Mouse (Mus musculus): ENCODE measurements at regions not wholly inside any gene's neighbourhood (a gene's known extent, or its start where the extent isn't known, plus 50 kb on each side); places are given as distances from the start of the nearest gene placed in this dataset.

- 75% methylated on average over 5 of the region's 5 CpGs for WGBS
- no peaks in the 10 kb centered on the region for H3K4me1 ChIP-seq (ENCODE audit: control insufficient read depth, insufficient read depth, low read length)
- no peaks in the 10 kb centered on the region for H3K9me3 ChIP-seq (ENCODE audit: control insufficient read depth, low read length)
- no peak overlapping the region for H3K9ac ChIP-seq (replicated peaks; ENCODE audit: low read length)
- no peak overlapping the region for H3K4me2 ChIP-seq (ENCODE audit: low read length)
- ATAC-seq (ENCODE audit: low FRiP score, low TSS enrichment) (no peak), DNase-seq (no peak)
- H3K27ac ChIP-seq (replicated peaks; ENCODE audit: low read depth, low read length), result no peak overlapping the region
- H3K27me3 ChIP-seq (ENCODE audit: control insufficient read depth, insufficient read depth, low read length), result no peaks in the 10 kb centered on the region
- H3K36me3 ChIP-seq (ENCODE audit: control insufficient read depth, insufficient read depth, low read length), result no peaks in the 10 kb centered on the region
- H3K4me3 ChIP-seq (replicated peaks; ENCODE audit: low read depth, low read length), result no peak overlapping the region
Observed at GRCm38 (mm10) chr13:90823877-90824276, 81.3 kb downstream of the Atp6ap1l start.

DNA sequence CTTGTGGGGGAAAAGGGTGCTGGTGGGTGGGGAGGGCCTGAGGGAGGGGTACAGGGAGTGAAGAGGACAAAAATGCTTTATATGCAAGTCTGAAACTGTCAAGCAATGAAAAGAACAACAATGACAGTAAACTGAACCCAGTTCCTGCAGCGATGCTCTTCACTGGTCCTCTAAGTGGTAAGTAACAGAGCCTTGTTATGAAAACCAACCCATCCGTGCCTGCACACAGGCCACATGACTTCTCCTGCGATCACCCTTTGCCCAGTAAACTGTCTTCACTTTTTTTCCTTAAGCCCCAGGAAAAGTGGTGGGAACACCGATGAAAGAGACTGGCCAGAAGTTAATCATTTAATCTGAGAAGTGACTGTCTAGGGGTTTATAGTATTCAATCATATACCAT is 83.3 kb downstream of the Atp6ap1l start:
- no peak for DNase-seq
- no peaks in the 10 kb centered on the region for H3K36me3 ChIP-seq (ENCODE audit: control insufficient read depth, insufficient read depth, low read length)
- 83% methylated on average over 4 of the region's 4 CpGs for WGBS
- no peaks in the 10 kb centered on the region for H3K9me3 ChIP-seq (ENCODE audit: control insufficient read depth, low read length)
- no peak overlapping the region for H3K9ac ChIP-seq (replicated peaks; ENCODE audit: low read length)
- H3K4me2 ChIP-seq (ENCODE audit: low read length), result no peak overlapping the region
- no peak for ATAC-seq (ENCODE audit: low FRiP score, low TSS enrichment)
- no peak overlapping the region for H3K4me3 ChIP-seq (replicated peaks; ENCODE audit: low read depth, low read length)
- no peaks in the 10 kb centered on the region for H3K27me3 ChIP-seq (ENCODE audit: control insufficient read depth, insufficient read depth, low read length)
- no peaks in the 10 kb centered on the region for H3K4me1 ChIP-seq (ENCODE audit: control insufficient read depth, insufficient read depth, low read length)
- no peak overlapping the region for H3K27ac ChIP-seq (replicated peaks; ENCODE audit: low read depth, low read length)

GRCm38 (mm10) chr13:90820453-90820852 is 84.7 kb downstream of the Atp6ap1l start:
- no peak overlapping the region for H3K4me3 ChIP-seq (replicated peaks; ENCODE audit: low read depth, low read length)
- no peak overlapping the region for H3K4me2 ChIP-seq (ENCODE audit: low read length)
- ATAC-seq (ENCODE audit: low FRiP score, low TSS enrichment) (no peak), DNase-seq (no peak)
- no peak overlapping the region for H3K9ac ChIP-seq (replicated peaks; ENCODE audit: low read length)
- 30% methylated on average over 3 of the region's 3 CpGs for WGBS
- no peaks in the 10 kb centered on the region for H3K36me3 ChIP-seq (ENCODE audit: control insufficient read depth, insufficient read depth, low read length)
- no peaks in the 10 kb centered on the region for H3K27me3 ChIP-seq (ENCODE audit: control insufficient read depth, insufficient read depth, low read length)
- no peaks in the 10 kb centered on the region for H3K4me1 ChIP-seq (ENCODE audit: control insufficient read depth, insufficient read depth, low read length)
- H3K27ac ChIP-seq (replicated peaks; ENCODE audit: low read depth, low read length), result no peak overlapping the region
- H3K9me3 ChIP-seq (ENCODE audit: control insufficient read depth, low read length), result no peaks in the 10 kb centered on the region

- no peaks in the 10 kb centered on the region for H3K36me3 ChIP-seq (ENCODE audit: control insufficient read depth, insufficient read depth, low read length)
- no peaks in the 10 kb centered on the region for H3K4me1 ChIP-seq (ENCODE audit: control insufficient read depth, insufficient read depth, low read length)
- 46% methylated on average over 7 of the region's 7 CpGs for WGBS
- H3K27me3 ChIP-seq (ENCODE audit: control insufficient read depth, insufficient read depth, low read length), result no peaks in the 10 kb centered on the region
- no peak overlapping the region for H3K4me3 ChIP-seq (replicated peaks; ENCODE audit: low read depth, low read length)
- H3K4me2 ChIP-seq (ENCODE audit: low read length), result no peak overlapping the region
- no peak for ATAC-seq (ENCODE audit: low FRiP score, low TSS enrichment)
- H3K9ac ChIP-seq (replicated peaks; ENCODE audit: low read length), result no peak overlapping the region
- no peaks in the 10 kb centered on the region for H3K9me3 ChIP-seq (ENCODE audit: control insufficient read depth, low read length)
- H3K27ac ChIP-seq (replicated peaks; ENCODE audit: low read depth, low read length), result no peak overlapping the region
- DNase-seq, result peak; percentile 20
Observed at GRCm38 (mm10) chr13:90819934-90820333, 85.2 kb downstream of the Atp6ap1l start.

- WGBS, result 89% methylated on average over 4 of the region's 4 CpGs
- H3K27me3 ChIP-seq (ENCODE audit: control insufficient read depth, insufficient read depth, low read length), result no peaks in the 10 kb centered on the region
- H3K9ac ChIP-seq (replicated peaks; ENCODE audit: low read length), result no peak overlapping the region
- no peak overlapping the region for H3K4me3 ChIP-seq (replicated peaks; ENCODE audit: low read depth, low read length)
- H3K27ac ChIP-seq (replicated peaks; ENCODE audit: low read depth, low read length), result no peak overlapping the region
- ATAC-seq (ENCODE audit: low FRiP score, low TSS enrichment), result no peak
- DNase-seq, result no peak
- H3K4me2 ChIP-seq (ENCODE audit: low read length), result no peak overlapping the region
- H3K36me3 ChIP-seq (ENCODE audit: control insufficient read depth, insufficient read depth, low read length), result no peaks in the 10 kb centered on the region
- H3K9me3 ChIP-seq (ENCODE audit: control insufficient read depth, low read length), result no peaks in the 10 kb centered on the region
- no peaks in the 10 kb centered on the region for H3K4me1 ChIP-seq (ENCODE audit: control insufficient read depth, insufficient read depth, low read length)
Observed at GRCm38 (mm10) chr13:90814174-90814865, 90.8 kb downstream of the Atp6ap1l start.

GRCm38 (mm10) chr13:90810011-90810410 is 95.1 kb downstream of the Atp6ap1l start:
- Histone ChIP-seq H3K4me2 (ENCODE audit: low read length) (no peak overlapping the region), H3K27me3 (ENCODE audit: control insufficient read depth, insufficient read depth, low read length) (no peaks in the 10 kb centered on the region), H3K27ac (replicated peaks; ENCODE audit: low read depth, low read length) (no peak overlapping the region), H3K9me3 (ENCODE audit: control insufficient read depth, low read length) (no peaks in the 10 kb centered on the region; the same call in 1 of the 2 replicates), H3K4me1 (ENCODE audit: control insufficient read depth, insufficient read depth, low read length) (no peaks in the 10 kb centered on the region), H3K36me3 (ENCODE audit: control insufficient read depth, insufficient read depth, low read length) (no peaks in the 10 kb centered on the region), H3K4me3 (replicated peaks; ENCODE audit: low read depth, low read length) (no peak overlapping the region), H3K9ac (replicated peaks; ENCODE audit: low read length) (no peak overlapping the region)
- DNase-seq (no peak), ATAC-seq (ENCODE audit: low FRiP score, low TSS enrichment) (no peak)
- 64% methylated on average over 6 of the region's 6 CpGs for WGBS

DNA sequence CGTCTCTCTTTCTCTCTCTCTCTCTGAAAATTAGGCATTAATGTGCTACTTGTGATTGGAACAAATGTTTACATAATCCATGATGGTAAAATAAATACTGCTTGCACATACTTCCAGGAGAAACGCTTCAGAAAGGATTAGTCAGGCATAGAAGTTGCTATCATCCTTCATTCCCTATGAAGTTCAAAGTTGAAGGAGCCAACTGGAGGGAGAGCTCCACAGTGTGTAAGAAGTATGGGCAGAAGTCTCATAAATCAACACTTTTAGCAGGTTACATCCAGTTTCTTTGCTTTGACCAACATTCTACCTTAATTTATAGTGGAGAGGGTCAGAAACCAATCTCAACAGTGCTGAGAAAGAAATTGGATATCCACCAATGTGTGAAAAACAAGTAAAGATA is 105.5 kb downstream of the Atp6ap1l start:
- Histone ChIP-seq H3K27me3 (ENCODE audit: control insufficient read depth, insufficient read depth, low read length) (no peaks in the 10 kb centered on the region), H3K4me2 (ENCODE audit: low read length) (no peak overlapping the region), H3K27ac (replicated peaks; ENCODE audit: low read depth, low read length) (no peak overlapping the region), H3K9ac (replicated peaks; ENCODE audit: low read length) (no peak overlapping the region), H3K4me3 (replicated peaks; ENCODE audit: low read depth, low read length) (no peak overlapping the region), H3K36me3 (ENCODE audit: control insufficient read depth, insufficient read depth, low read length) (no peaks in the 10 kb centered on the region), H3K4me1 (ENCODE audit: control insufficient read depth, insufficient read depth, low read length) (no peaks in the 10 kb centered on the region), H3K9me3 (ENCODE audit: control insufficient read depth, low read length) (no peaks in the 10 kb centered on the region)
- DNase-seq (no peak), ATAC-seq (ENCODE audit: low FRiP score, low TSS enrichment) (no peak)
- 76% methylated on average over 2 of the region's 2 CpGs for WGBS

DNA sequence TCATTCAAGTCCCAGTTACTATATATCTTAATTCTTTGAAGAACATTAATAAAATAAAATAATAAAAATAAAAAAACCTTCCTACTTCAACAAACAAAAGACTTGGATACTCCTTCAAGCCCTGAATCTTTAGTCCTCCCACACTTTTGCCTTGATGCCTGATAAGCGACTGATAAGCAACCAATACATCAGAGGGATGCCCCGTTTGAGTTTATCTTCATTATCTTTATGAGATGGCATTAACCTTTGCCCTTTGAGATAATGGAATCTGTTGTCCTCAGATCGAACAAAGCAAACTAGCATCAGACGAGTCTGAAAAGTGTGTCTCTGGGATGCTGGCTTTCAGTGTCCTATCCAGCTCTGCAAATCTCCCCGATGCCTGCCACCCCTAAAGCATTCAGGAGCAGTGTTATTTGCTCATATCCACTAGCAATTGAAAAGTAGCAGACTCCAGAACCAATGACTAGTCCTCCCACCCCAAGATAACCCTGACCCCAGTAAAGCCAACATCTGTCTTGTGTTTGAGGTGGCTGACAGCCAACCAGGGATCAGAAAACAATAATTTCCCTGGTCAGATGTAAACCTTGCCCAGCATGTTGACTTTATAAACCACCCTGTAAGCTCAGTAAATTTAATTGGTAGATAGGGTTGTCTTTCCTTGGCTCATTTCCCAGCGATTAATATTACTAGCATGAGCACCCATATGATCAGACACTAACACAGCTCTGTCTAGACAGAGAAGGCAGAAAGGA is 106.2 kb downstream of the Atp6ap1l start:
- ATAC-seq (ENCODE audit: low FRiP score, low TSS enrichment) (no peak), DNase-seq (peak; percentile 11)
- no peak overlapping the region for H3K9ac ChIP-seq (replicated peaks; ENCODE audit: low read length)
- no peak overlapping the region for H3K4me2 ChIP-seq (ENCODE audit: low read length)
- no peaks in the 10 kb centered on the region for H3K36me3 ChIP-seq (ENCODE audit: control insufficient read depth, insufficient read depth, low read length)
- no peaks in the 10 kb centered on the region for H3K27me3 ChIP-seq (ENCODE audit: control insufficient read depth, insufficient read depth, low read length)
- H3K4me1 ChIP-seq (ENCODE audit: control insufficient read depth, insufficient read depth, low read length), result no peaks in the 10 kb centered on the region
- H3K4me3 ChIP-seq (replicated peaks; ENCODE audit: low read depth, low read length), result no peak overlapping the region
- no peak overlapping the region for H3K27ac ChIP-seq (replicated peaks; ENCODE audit: low read depth, low read length)
- 24% methylated on average over 6 of the region's 6 CpGs for WGBS
- H3K9me3 ChIP-seq (ENCODE audit: control insufficient read depth, low read length), result no peaks in the 10 kb centered on the region

GRCm38 (mm10) chr13:90798381-90798780 is 106.8 kb downstream of the Atp6ap1l start:
- Histone ChIP-seq H3K4me2 (ENCODE audit: low read length) (no peak overlapping the region), H3K9ac (replicated peaks; ENCODE audit: low read length) (no peak overlapping the region), H3K27ac (replicated peaks; ENCODE audit: low read depth, low read length) (no peak overlapping the region), H3K9me3 (ENCODE audit: control insufficient read depth, low read length) (no peaks in the 10 kb centered on the region), H3K4me1 (ENCODE audit: control insufficient read depth, insufficient read depth, low read length) (no peaks in the 10 kb centered on the region), H3K4me3 (replicated peaks; ENCODE audit: low read depth, low read length) (no peak overlapping the region), H3K36me3 (ENCODE audit: control insufficient read depth, insufficient read depth, low read length) (no peaks in the 10 kb centered on the region), H3K27me3 (ENCODE audit: control insufficient read depth, insufficient read depth, low read length) (no peaks in the 10 kb centered on the region)
- peak; percentile 9 for DNase-seq
- 59% methylated on average over 2 of the region's 2 CpGs for WGBS
- ATAC-seq (ENCODE audit: low FRiP score, low TSS enrichment), result no peak
